Comparison of ENCODE assay signal across 11 mouse cellular contexts in the genomic region with DNA sequence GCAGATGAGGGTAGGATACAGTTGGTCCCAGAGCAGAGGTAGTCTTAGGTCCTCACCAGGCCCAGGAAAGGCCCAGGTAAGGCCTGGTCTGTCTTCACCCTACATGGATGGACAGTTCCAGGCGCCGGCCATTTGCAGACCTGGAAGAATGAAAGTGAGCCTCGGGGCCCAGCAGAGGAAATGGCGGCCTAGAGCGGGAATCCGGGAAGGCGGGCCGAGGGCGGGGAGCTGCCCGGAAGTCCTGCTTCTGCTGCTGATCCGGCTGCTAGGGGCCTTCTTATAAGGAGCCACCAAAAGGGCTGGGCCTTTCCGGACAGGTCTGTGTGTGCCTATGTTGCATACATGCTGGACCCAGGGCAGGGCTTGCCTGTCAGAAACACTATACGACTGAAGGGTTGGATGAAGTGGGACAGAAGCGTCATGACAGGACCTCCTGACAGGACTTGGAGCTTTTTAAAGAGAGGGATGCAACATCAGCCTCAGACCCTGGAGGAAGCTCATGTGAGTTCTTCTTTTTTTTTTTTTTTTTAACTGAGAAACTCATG. TPM values are rescaled to one million over a fixed set of nuclear protein-coding genes. Genes with fewer than 3 reads are reported as not detected.
DNase-seq lines count a peak whose midpoint lies in the region; ATAC-seq lines count a peak whose summit lies in the region.
"Had no signal": no experiment of that assay in that cellular context is flagged by ENCODE, and none has a peak within 500 bp of the region (broad histone marks: within the 10 kb centered on the region; RNA-seq: fewer than 3 reads in every experiment).

No protein-coding gene starts in this region.

- peaks cover 40% of the 10 kb centered on the region for H3K36me3 ChIP-seq in hindbrain, embryonic 13.5 days
- no peaks in the 10 kb centered on the region for H3K36me3 ChIP-seq in hindbrain, embryonic 11.5 days (ENCODE audit: control insufficient read depth, insufficient read depth, low read length)

- WGBS in hindbrain, embryonic 13.5 days, result 86% methylated on average over 14 of the region's 14 CpGs
- WGBS in hindbrain, embryonic 11.5 days, result 90% methylated on average over 14 of the region's 14 CpGs

- peaks cover 92% of the 10 kb centered on the region for H3K4me1 ChIP-seq in hindbrain, embryonic 13.5 days (replicated peaks)
- peaks cover 4% of the 10 kb centered on the region; the same call in 1 of the 2 replicates for H3K4me1 ChIP-seq in hindbrain, embryonic 11.5 days (replicated peaks; ENCODE audit: control insufficient read depth, insufficient read depth, low read length)

- ATAC-seq in hindbrain, embryonic 13.5 days (ENCODE audit: low FRiP score), result no peak
- ATAC-seq in hindbrain, embryonic 11.5 days (ENCODE audit: low FRiP score), result no peak
- ATAC-seq in inflammation-experienced regulatory T-cells, adult 6 months, result no peak

- no peak overlapping the region for H3K4me3 ChIP-seq in hindbrain, embryonic 13.5 days
- H3K4me3 ChIP-seq in hindbrain, embryonic 11.5 days (ENCODE audit: low read depth, low read length), result no peak overlapping the region
- H3K4me3 ChIP-seq: embryonic facial prominence, embryonic 13.5 days; limb, embryonic 12.5 days had no signal

- peak overlapping the region; percentile 31; the same call in 1 of the 2 replicates for H3K4me2 ChIP-seq in hindbrain, embryonic 13.5 days
- H3K4me2 ChIP-seq in hindbrain, embryonic 11.5 days (replicated peaks; ENCODE audit: low read depth, low read length), result no peak overlapping the region
- H3K4me2 ChIP-seq: embryonic facial prominence, embryonic 13.5 days; limb, embryonic 12.5 days had no signal

- no peaks in the 10 kb centered on the region for H3K9me3 ChIP-seq in hindbrain, embryonic 13.5 days
- H3K9me3 ChIP-seq in hindbrain, embryonic 11.5 days (ENCODE audit: control insufficient read depth, low read length), result no peaks in the 10 kb centered on the region
- H3K9me3 ChIP-seq: embryonic facial prominence, embryonic 13.5 days; limb, embryonic 12.5 days had no signal

- H3K9ac ChIP-seq in hindbrain, embryonic 13.5 days, result peak overlapping the region; percentile 40; the same call in 1 of the 2 replicates
- no peak overlapping the region for H3K9ac ChIP-seq in hindbrain, embryonic 11.5 days (ENCODE audit: low read depth, low read length)
- H3K9ac ChIP-seq: embryonic facial prominence, embryonic 13.5 days; limb, embryonic 12.5 days had no signal

- H3K27ac ChIP-seq in hindbrain, embryonic 13.5 days, result no peak overlapping the region; the same call in 1 of the 2 replicates
- H3K27ac ChIP-seq in hindbrain, embryonic 11.5 days (ENCODE audit: low read depth, low read length), result no peak overlapping the region
- H3K27ac ChIP-seq: limb, embryonic 12.5 days had no signal

- H3K27me3 ChIP-seq in hindbrain, embryonic 13.5 days, result 0 out of 2 replicates have a peak, but pooled peaks cover 2% of the 10 kb centered on the region
- peaks cover 2% of the 10 kb centered on the region for H3K27me3 ChIP-seq in hindbrain, embryonic 11.5 days (ENCODE audit: control insufficient read depth, insufficient read depth, low read length)
- H3K27me3 ChIP-seq: embryonic facial prominence, embryonic 13.5 days; limb, embryonic 12.5 days had no signal

- peak; percentile 61 for DNase-seq in adrenal gland, postnatal 14 days
- no peak for DNase-seq in adrenal gland, adult 8-10 months
- no peak for DNase-seq in hindbrain, embryonic 11.5 days (ENCODE audit: low spot score)
- peak; percentile 30 for DNase-seq in R1 (ENCODE audit: low read depth, low spot score)
- DNase-seq in lung, postnatal 10 days, result peak; percentile 79
- no peak for DNase-seq in spleen, postnatal 14 days (ENCODE audit: low spot score in 2 of 2)
- DNase-seq: midbrain, embryonic 14.5 days had no signal

RNA-seq across cellular contexts. Expression of a gene that starts 50.5 kb away (rescaled TPM):
- 63.3 and 84.9 TPM in 2 replicates for total RNA-seq in adrenal gland, postnatal 14 days (2021)
- 10 to 100 TPM in 3 of 4 experiments, 1 to 10 TPM in 1; 6.9 to 25.9 (median 18.7) TPM for total RNA-seq in adrenal gland, adult 8-10 months (2022)
- polyA plus RNA-seq in hindbrain, embryonic 13.5 days (2015; fragmentation: Nextera tagmentation; extraction: Ambion mirVana), result 1.2 and 1.7 TPM in 2 replicates
- 0.49 and 1.5 TPM in 2 replicates for polyA plus RNA-seq in hindbrain, embryonic 11.5 days (2014; fragmentation: Nextera tagmentation; extraction: Ambion mirVana)
- polyA plus RNA-seq in inflammation-experienced regulatory T-cells, adult 6 months (2017; shearing (Covaris generic)), result not detected

Comparison
In these comparisons a context has a peak if more than half of its experiments do, and no peak if none do; other contexts are left out.
1. DNase-seq: peak in adrenal gland, postnatal 14 days (single experiment), R1 (single experiment) and lung, postnatal 10 days (single experiment); none in adrenal gland, adult 8-10 months (single experiment), hindbrain, embryonic 11.5 days (single experiment) and spleen, postnatal 14 days (0 of 2).